In the genomic region with DNA sequence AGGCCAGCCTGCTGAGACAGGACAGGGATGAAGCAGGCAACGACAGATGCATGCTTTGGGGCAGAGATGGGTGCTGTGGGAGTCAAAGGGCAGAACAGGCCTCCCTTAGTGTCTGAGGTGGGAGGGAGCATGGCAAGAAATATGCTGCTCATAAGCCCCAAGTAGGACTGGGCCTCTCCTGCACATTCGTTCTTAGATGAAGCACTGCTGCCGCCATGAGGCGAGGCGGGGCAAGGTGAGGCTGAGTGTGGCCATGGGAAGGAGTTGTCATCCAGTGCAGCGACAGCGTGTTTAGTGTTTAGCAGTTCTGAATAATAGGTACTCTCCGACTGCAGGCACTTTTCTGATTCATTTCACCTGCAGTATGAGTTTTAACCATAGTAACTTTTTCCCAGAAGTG, we compare ENCODE assay signal across 9 mouse cellular contexts. TPM values are rescaled to one million over a fixed set of nuclear protein-coding genes. Genes with fewer than 3 reads are reported as not detected.
A peak's percentile ranks its signal among the peaks of the same experiment; 100 is the strongest.
DNase-seq lines count a peak whose midpoint lies in the region; ATAC-seq and TF ChIP-seq lines count a peak whose summit lies in the region.
"Had no signal": no experiment of that assay in that cellular context is flagged by ENCODE, and none has a peak within 500 bp of the region (broad histone marks: within the 10 kb centered on the region; RNA-seq: fewer than 3 reads in every experiment).

No protein-coding gene starts in this region.

- intact Hi-C loops in gastrocnemius, postnatal 14 days (cut with DNase I; ENCODE audit: low total_unique reads) = no loop called here
- intact Hi-C loops in left cerebral cortex, postnatal 36 days (cut with DNase I) = no loop called here

- H3K27me3 ChIP-seq in kidney, adult 2 months (replicated peaks; ENCODE audit: control insufficient read depth, insufficient read depth, low read length) = no peaks in the 10 kb centered on the region
- H3K27me3 ChIP-seq in midbrain, embryonic 16.5 days (ENCODE audit: control insufficient read depth, insufficient read depth, low read depth, low read length) = no peaks in the 10 kb centered on the region
- H3K27me3 ChIP-seq: Patski had no signal

- no peaks in the 10 kb centered on the region for H3K9me3 ChIP-seq in midbrain, embryonic 16.5 days (replicated peaks; ENCODE audit: control insufficient read depth, low read length, poor library complexity, severe bottlenecking)

- TF ChIP-seq POLR2A in kidney, adult 2 months (IDR thresholded peaks at IDR 0.05; ENCODE audit: low read depth, low read length) = no peak

- WGBS in kidney, adult 2 months = 77% methylated on average over 8 of the region's 8 CpGs
- 92% methylated on average over 8 of the region's 8 CpGs for WGBS in midbrain, embryonic 16.5 days

- ATAC-seq in granulocyte monocyte progenitor cell, adult 5-6 weeks (replicated peaks; ENCODE audit: poor library complexity, severe bottlenecking) = no peak
- ATAC-seq in midbrain, embryonic 16.5 days = no peak
- ATAC-seq: Patski had no signal

- no peak overlapping the region for H3K9ac ChIP-seq in midbrain, embryonic 16.5 days (ENCODE audit: low read depth, low read length)

- H3K4me1 ChIP-seq in kidney, adult 2 months (ENCODE audit: control insufficient read depth, insufficient read depth, low read length) = no peaks in the 10 kb centered on the region
- no peaks in the 10 kb centered on the region for H3K4me1 ChIP-seq in midbrain, embryonic 16.5 days (ENCODE audit: control insufficient read depth, insufficient read depth, low read length)

- TF ChIP-seq CTCF in kidney, adult 2 months (conservative IDR thresholded peaks at IDR 0.05; ENCODE audit: insufficient read depth, insufficient read length, low read depth, low read length) = no peak; the same call in 1 of the 2 replicates

- H3K4me3 ChIP-seq in kidney, adult 2 months (ENCODE audit: insufficient read depth, low read depth, low read length) = no peak overlapping the region
- no peak overlapping the region for H3K4me3 ChIP-seq in midbrain, embryonic 16.5 days (ENCODE audit: low read depth, low read length)

- H3K36me3 ChIP-seq in kidney, adult 2 months (ENCODE audit: control insufficient read depth, insufficient read depth, low read length) = no peaks in the 10 kb centered on the region; the same call in none of the 2 replicates
- H3K36me3 ChIP-seq in midbrain, embryonic 16.5 days (ENCODE audit: control insufficient read depth, insufficient read depth, low read length) = peaks cover 47% of the 10 kb centered on the region

- DNase-seq in gastrocnemius, postnatal 14 days = peak; percentile 42
- DNase-seq in gastrocnemius, adult 18-20 months (ENCODE audit: low spot score) = no peak
- peak; percentile 6 to 34 for DNase-seq in urinary bladder, adult 18-20 months (ENCODE audit: low spot score in 2 of 2)
- no peak for DNase-seq in urinary bladder, postnatal 10 days (ENCODE audit: low spot score)
- peak; percentile 23 for DNase-seq in kidney, adult 2 months
- DNase-seq in left cerebral cortex, postnatal 36 days (ENCODE audit: low spot score in 2 of 2) = peak; percentile 32 to 39

- no peak overlapping the region for H3K27ac ChIP-seq in kidney, adult 2 months (ENCODE audit: insufficient read depth, low read depth, low read length)
- no peak overlapping the region for H3K27ac ChIP-seq in midbrain, embryonic 16.5 days (ENCODE audit: low read length)

- no peak overlapping the region for H3K4me2 ChIP-seq in midbrain, embryonic 16.5 days (ENCODE audit: low read length)

RNA-seq across cellular contexts. Expression of a gene that starts 26.1 kb away (rescaled TPM):
- total RNA-seq in gastrocnemius, postnatal 14 days (2021) = 1 to 10 TPM; 7.4 to 8.4 TPM
- 1 to 10 TPM; 7.1 to 9.4 TPM for total RNA-seq in gastrocnemius, adult 18-20 months (2021)
- polyA plus RNA-seq in kidney, adult 2 months (2012; rRNA removed) = 14.2 and 15.8 TPM in 2 replicates
- 10 to 100 TPM; 29.9 to 36.8 TPM for total RNA-seq in left cerebral cortex, postnatal 36 days (2021)
- total RNA-seq in granulocyte monocyte progenitor cell, adult 5-6 weeks (2014; fragmentation: Nextera tagmentation) = 20.1 and 34.8 TPM in 2 replicates
- 20.3 and 42.2 TPM in 2 replicates for total RNA-seq in granulocyte monocyte progenitor cell, adult 5-6 weeks (2017)
- polyA plus RNA-seq in midbrain, embryonic 16.5 days (2015; fragmentation: Nextera tagmentation; extraction: Ambion mirVana) = 28.7 and 30.0 TPM in 2 replicates

RNA-seq across cellular contexts. Expression of a gene that starts 31.4 kb away (rescaled TPM):
- under 1 TPM in 1 of 2 experiments, not detected in 1; 0.23 TPM for total RNA-seq in gastrocnemius, postnatal 14 days (2021)
- total RNA-seq in gastrocnemius, adult 18-20 months (2021) = not detected
- polyA plus RNA-seq in kidney, adult 2 months (2012; rRNA removed) = 0.06 and 0.08 TPM in 2 replicates
- under 1 TPM in 1 of 2 experiments, not detected in 1; 0.27 TPM for total RNA-seq in left cerebral cortex, postnatal 36 days (2021)
- not detected in 2 replicates for total RNA-seq in granulocyte monocyte progenitor cell, adult 5-6 weeks (2014; fragmentation: Nextera tagmentation)
- not detected in 2 replicates for total RNA-seq in granulocyte monocyte progenitor cell, adult 5-6 weeks (2017)
- polyA plus RNA-seq in midbrain, embryonic 16.5 days (2015; fragmentation: Nextera tagmentation; extraction: Ambion mirVana) = 1.4 and 1.8 TPM in 2 replicates

RNA-seq across cellular contexts. Expression of a gene that starts 53.3 kb away (rescaled TPM):
- 1 to 10 TPM; 5.5 to 7.5 TPM for total RNA-seq in gastrocnemius, postnatal 14 days (2021)
- total RNA-seq in gastrocnemius, adult 18-20 months (2021) = 1 to 10 TPM; 2.1 to 2.6 TPM
- polyA plus RNA-seq in kidney, adult 2 months (2012; rRNA removed) = 28.5 and 30.1 TPM in 2 replicates
- under 1 TPM; 0.39 to 0.41 TPM for total RNA-seq in left cerebral cortex, postnatal 36 days (2021)
- not detected in 2 replicates for total RNA-seq in granulocyte monocyte progenitor cell, adult 5-6 weeks (2014; fragmentation: Nextera tagmentation)
- not detected in 2 replicates for total RNA-seq in granulocyte monocyte progenitor cell, adult 5-6 weeks (2017)
- polyA plus RNA-seq in midbrain, embryonic 16.5 days (2015; fragmentation: Nextera tagmentation; extraction: Ambion mirVana) = 2.6 and 3.4 TPM in 2 replicates

Comparison
In these comparisons a context has a peak if more than half of its experiments do, and no peak if none do; other contexts are left out.
1. DNase-seq: peak in gastrocnemius, postnatal 14 days (single experiment), urinary bladder, adult 18-20 months (2 of 2), kidney, adult 2 months (single experiment) and left cerebral cortex, postnatal 36 days (2 of 2); none in gastrocnemius, adult 18-20 months (single experiment) and urinary bladder, postnatal 10 days (single experiment).